Mouse (Mus musculus): ENCODE measurements around the gene Col13a1. TPM values are rescaled to one million over a fixed set of nuclear protein-coding genes. Genes with fewer than 3 reads are reported as not detected.

Col13a1 gene
- 0.98 and 1.1 TPM in 2 replicates for polyA plus RNA-seq (2012; rRNA removed)

GRCm38 (mm10) chr10:61978866-61979340 is at the start of gene Col13a1:
TSS of gene Col13a1 (minus strand) at chr10:61979108.
- H3K27ac ChIP-seq (ENCODE audit: insufficient read depth, low read length): no peak within 1 kb of the TSS
- TF ChIP-seq POLR2A (IDR thresholded peaks at IDR 0.05; ENCODE audit: extremely low read depth, insufficient read depth, low read length) (no peak), CTCF (IDR thresholded peaks at IDR 0.05; ENCODE audit: extremely low read depth, insufficient read depth, low read length) (no peak)
- no peaks in the 10 kb centered on the region for H3K4me1 ChIP-seq (ENCODE audit: control insufficient read depth, insufficient read depth, low read length)
- peak within 1 kb of the TSS; percentile 17; the same call in 1 of the 2 replicates for H3K4me3 ChIP-seq (ENCODE audit: insufficient read depth, low read length)

- Histone ChIP-seq H3K27ac (ENCODE audit: insufficient read depth, low read length) (no peak overlapping the region), H3K4me3 (ENCODE audit: insufficient read depth, low read length) (no peak overlapping the region), H3K4me1 (ENCODE audit: control insufficient read depth, insufficient read depth, low read length) (no peaks in the 10 kb centered on the region)
- TF ChIP-seq POLR2A (IDR thresholded peaks at IDR 0.05; ENCODE audit: extremely low read depth, insufficient read depth, low read length) (no peak), CTCF (IDR thresholded peaks at IDR 0.05; ENCODE audit: extremely low read depth, insufficient read depth, low read length) (no peak)
Measured at GRCm38 (mm10) chr10:62027699-62028098, 48.8 kb upstream of the Col13a1 start.

GRCm38 (mm10) chr10:62023821-62024551 is 45.1 kb upstream of the Col13a1 start:
- no peak overlapping the region for H3K4me3 ChIP-seq (ENCODE audit: insufficient read depth, low read length)

GRCm38 (mm10) chr10:62020068-62020620 is 41.2 kb upstream of the Col13a1 start:
- no peak overlapping the region for H3K27ac ChIP-seq (ENCODE audit: insufficient read depth, low read length)
- no peak overlapping the region for H3K4me3 ChIP-seq (ENCODE audit: insufficient read depth, low read length)
- no peaks in the 10 kb centered on the region for H3K4me1 ChIP-seq (ENCODE audit: control insufficient read depth, insufficient read depth, low read length)
- TF ChIP-seq POLR2A (IDR thresholded peaks at IDR 0.05; ENCODE audit: extremely low read depth, insufficient read depth, low read length) (no peak), CTCF (IDR thresholded peaks at IDR 0.05; ENCODE audit: extremely low read depth, insufficient read depth, low read length) (no peak)

More at GRCm38 (mm10) chr10:62023821-62024551, 45.1 kb upstream of the Col13a1 start:
- TF ChIP-seq POLR2A (IDR thresholded peaks at IDR 0.05; ENCODE audit: extremely low read depth, insufficient read depth, low read length) (no peak), CTCF (IDR thresholded peaks at IDR 0.05; ENCODE audit: extremely low read depth, insufficient read depth, low read length) (no peak)
- H3K4me1 ChIP-seq (ENCODE audit: control insufficient read depth, insufficient read depth, low read length): no peaks in the 10 kb centered on the region
- H3K27ac ChIP-seq (ENCODE audit: insufficient read depth, low read length): no peak overlapping the region

GRCm38 (mm10) chr10:62019386-62020067 is 40.6 kb upstream of the Col13a1 start:
- Histone ChIP-seq H3K4me1 (ENCODE audit: control insufficient read depth, insufficient read depth, low read length) (no peaks in the 10 kb centered on the region), H3K27ac (ENCODE audit: insufficient read depth, low read length) (no peak overlapping the region)
- TF ChIP-seq CTCF (IDR thresholded peaks at IDR 0.05; ENCODE audit: extremely low read depth, insufficient read depth, low read length): no peak
- TF ChIP-seq POLR2A (IDR thresholded peaks at IDR 0.05; ENCODE audit: extremely low read depth, insufficient read depth, low read length): no peak

GRCm38 (mm10) chr10:62016947-62017346 is 38.0 kb upstream of the Col13a1 start:
- TF ChIP-seq CTCF (IDR thresholded peaks at IDR 0.05; ENCODE audit: extremely low read depth, insufficient read depth, low read length) (no peak), POLR2A (IDR thresholded peaks at IDR 0.05; ENCODE audit: extremely low read depth, insufficient read depth, low read length) (no peak)
- Histone ChIP-seq H3K4me1 (ENCODE audit: control insufficient read depth, insufficient read depth, low read length) (no peaks in the 10 kb centered on the region), H3K4me3 (ENCODE audit: insufficient read depth, low read length) (no peak overlapping the region), H3K27ac (ENCODE audit: insufficient read depth, low read length) (no peak overlapping the region)

More at GRCm38 (mm10) chr10:62019386-62020067, 40.6 kb upstream of the Col13a1 start:
- no peak overlapping the region for H3K4me3 ChIP-seq (ENCODE audit: insufficient read depth, low read length)

GRCm38 (mm10) chr10:62013190-62013589 is 34.3 kb upstream of the Col13a1 start:
- Histone ChIP-seq H3K4me1 (ENCODE audit: control insufficient read depth, insufficient read depth, low read length) (no peaks in the 10 kb centered on the region), H3K27ac (ENCODE audit: insufficient read depth, low read length) (no peak overlapping the region), H3K4me3 (ENCODE audit: insufficient read depth, low read length) (no peak overlapping the region)
- TF ChIP-seq CTCF (IDR thresholded peaks at IDR 0.05; ENCODE audit: extremely low read depth, insufficient read depth, low read length) (no peak), POLR2A (IDR thresholded peaks at IDR 0.05; ENCODE audit: extremely low read depth, insufficient read depth, low read length) (no peak)

GRCm38 (mm10) chr10:62012371-62012770 is 33.5 kb upstream of the Col13a1 start:
- no peak overlapping the region for H3K4me3 ChIP-seq (ENCODE audit: insufficient read depth, low read length)
- H3K4me1 ChIP-seq (ENCODE audit: control insufficient read depth, insufficient read depth, low read length): no peaks in the 10 kb centered on the region
- TF ChIP-seq POLR2A (IDR thresholded peaks at IDR 0.05; ENCODE audit: extremely low read depth, insufficient read depth, low read length) (no peak), CTCF (IDR thresholded peaks at IDR 0.05; ENCODE audit: extremely low read depth, insufficient read depth, low read length) (no peak)
- no peak overlapping the region for H3K27ac ChIP-seq (ENCODE audit: insufficient read depth, low read length)

- no peak for TF ChIP-seq POLR2A (IDR thresholded peaks at IDR 0.05; ENCODE audit: extremely low read depth, insufficient read depth, low read length)
- no peak for TF ChIP-seq CTCF (IDR thresholded peaks at IDR 0.05; ENCODE audit: extremely low read depth, insufficient read depth, low read length)
- H3K4me3 ChIP-seq (ENCODE audit: insufficient read depth, low read length): no peak overlapping the region
- no peaks in the 10 kb centered on the region for H3K4me1 ChIP-seq (ENCODE audit: control insufficient read depth, insufficient read depth, low read length)
- no peak overlapping the region for H3K27ac ChIP-seq (ENCODE audit: insufficient read depth, low read length)
Measured at GRCm38 (mm10) chr10:62009981-62010500, 31.1 kb upstream of the Col13a1 start.

Measured in cortical plate, adult 2 months (tissue).